Mouse (Mus musculus) C2C12 (cell line): ENCODE measurements at regions not wholly inside any gene's neighbourhood (a gene's known extent, or its start where the extent isn't known, plus 50 kb on each side); places are given as distances from the start of the nearest gene placed in this dataset.

ENCODE experiments used
- CTCF ChIP-seq: IDR thresholded peaks from one replicate; pipeline ENCODE4 v1.5.1; 2011; ENCODE audit not compliant: control insufficient read depth, insufficient read depth, insufficient read length
- FOSL1 ChIP-seq: IDR thresholded peaks from one replicate; pipeline ENCODE4 v1.8.0; 2011; ENCODE audit warnings: mild to moderate bottlenecking, low read length; ENCODE audit not compliant: poor library complexity, insufficient read depth, severe bottlenecking
- MYOD1 ChIP-seq: IDR thresholded peaks from one replicate; pipeline ENCODE4 v1.6.1; 2011; ENCODE audit warnings: low read depth; ENCODE audit not compliant: control insufficient read depth, insufficient read length
- MYOG ChIP-seq: IDR thresholded peaks from one replicate; pipeline ENCODE4 v1.6.1; 2011; ENCODE audit not compliant: control insufficient read depth, insufficient read length; ENCODE audit errors: extremely low read depth
- USF1 ChIP-seq: IDR thresholded peaks from one replicate; pipeline ENCODE4 v1.6.1; 2011; ENCODE audit warnings: low read depth, mild to moderate bottlenecking, control low read depth, moderate library complexity

- TF ChIP-seq CTCF (no peak), MYOD1 (no peak), FOSL1 (no peak), USF1 (no peak), MYOG (no peak)
Measured at GRCm38 (mm10) chr9:113601451-113601850, 106.6 kb downstream of the Pdcd6ip start.
